Mouse (Mus musculus) adrenal gland, adult (tissue): Measurements from ENCODE around the gene Apold1.
A peak's percentile ranks its signal among the peaks of the same experiment; 100 is the strongest.

Experiments
- DNase-seq, 2 experiments: peaks; one replicate each; pipeline ENCODE4 v3.0.0; 2022 to 2023; ENCODE audit warnings: low spot score in 1 of 2; ENCODE audit not compliant: inconsistent age in 2 of 2

The Apold1 gene

DNA sequence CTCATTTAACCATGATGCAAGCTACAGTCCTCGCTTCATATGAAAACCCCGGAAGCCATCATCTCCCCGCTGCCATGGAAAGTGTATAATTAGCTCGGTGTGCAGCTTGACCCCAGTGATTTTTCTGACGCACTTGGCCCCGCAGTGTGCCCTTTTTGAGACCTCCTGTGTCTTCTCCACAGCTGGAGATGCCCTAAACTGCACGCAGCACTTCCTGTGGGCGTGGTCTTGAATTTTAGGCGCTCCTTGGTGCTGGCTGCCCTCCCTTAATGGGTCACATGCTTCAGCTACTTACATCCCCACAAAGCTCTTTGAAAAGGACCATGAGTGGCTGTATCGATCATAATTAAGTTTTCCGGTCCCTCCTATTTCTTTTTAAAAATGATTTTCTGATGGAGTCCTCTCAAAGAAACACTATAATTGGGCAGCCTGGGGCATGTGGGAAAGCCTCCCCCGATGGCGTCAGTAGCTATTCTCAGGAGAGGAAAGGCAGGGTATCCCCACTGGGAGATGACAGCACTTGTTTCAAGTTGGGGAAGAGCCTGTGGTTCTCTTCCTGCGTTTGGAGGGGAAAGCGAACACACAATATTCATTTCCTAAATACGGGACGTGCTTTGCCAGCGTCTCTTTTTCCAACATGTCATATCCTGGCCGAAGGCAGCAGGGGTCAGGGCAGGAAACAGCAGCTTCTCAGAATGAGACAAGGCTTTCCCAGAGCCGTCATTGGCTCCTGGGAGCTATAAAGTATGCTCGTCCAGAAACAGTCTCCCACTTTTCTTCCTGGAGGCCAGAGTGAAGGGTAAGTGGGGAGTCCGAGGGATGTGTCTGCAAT, at the start of gene Apold1:
Apold1 (plus strand) TSS at position 488 of the 832 bp plus-strand sequence.
- DNase-seq, result peak; percentile 46 to 63

DNA sequence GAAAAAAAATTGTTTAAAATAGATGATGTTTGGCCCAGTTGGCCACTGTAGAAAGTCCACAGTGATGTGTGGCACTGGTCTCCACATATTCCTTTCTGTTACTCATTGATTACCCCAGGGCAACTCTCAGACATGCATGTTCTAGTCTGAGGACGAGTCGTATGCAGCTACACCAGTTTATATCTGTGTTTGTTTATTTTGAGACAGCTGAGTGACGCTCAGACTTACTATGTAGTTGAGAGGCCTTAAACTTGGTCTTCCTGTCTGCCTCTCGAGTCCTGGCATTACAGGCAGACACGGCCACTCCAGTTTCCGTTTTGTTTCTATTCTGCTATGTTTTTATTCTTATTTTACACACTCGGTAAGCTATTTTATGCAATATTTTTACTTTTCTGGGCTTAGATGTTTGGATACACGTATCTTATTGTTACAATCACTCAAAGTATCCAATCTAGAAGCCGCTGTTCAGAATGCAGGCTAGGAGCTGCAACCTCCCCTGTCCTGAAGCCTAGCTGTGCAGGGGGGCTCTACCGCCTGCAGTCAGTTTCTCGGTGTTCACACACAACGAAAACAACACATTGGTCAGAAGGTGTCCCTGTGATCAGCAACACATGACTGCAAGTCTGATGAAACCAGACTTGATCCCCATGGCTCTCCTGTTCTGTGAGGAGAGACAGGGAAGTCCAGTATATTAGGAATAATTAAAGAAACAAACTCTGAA, 48.9 kb upstream of the Apold1 start:
- no peak for DNase-seq

DNA sequence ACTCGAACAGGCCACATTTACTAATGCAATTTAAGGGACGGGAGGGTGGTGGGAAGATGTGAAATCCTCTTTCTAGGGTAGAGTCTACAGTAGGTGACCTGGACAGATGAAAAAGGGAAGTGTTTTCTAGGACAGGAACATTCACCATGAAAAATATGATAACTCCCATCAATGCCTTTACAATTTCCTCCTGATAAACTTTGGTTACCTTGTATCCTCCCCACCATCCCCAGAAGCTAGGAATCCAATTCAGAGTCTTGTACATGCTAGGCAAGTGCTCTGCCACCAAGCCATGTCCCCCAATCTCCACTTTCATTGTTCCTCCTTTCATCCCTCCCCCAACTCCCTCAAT, 48.3 kb upstream of the Apold1 start:
- DNase-seq, result no peak

DNA sequence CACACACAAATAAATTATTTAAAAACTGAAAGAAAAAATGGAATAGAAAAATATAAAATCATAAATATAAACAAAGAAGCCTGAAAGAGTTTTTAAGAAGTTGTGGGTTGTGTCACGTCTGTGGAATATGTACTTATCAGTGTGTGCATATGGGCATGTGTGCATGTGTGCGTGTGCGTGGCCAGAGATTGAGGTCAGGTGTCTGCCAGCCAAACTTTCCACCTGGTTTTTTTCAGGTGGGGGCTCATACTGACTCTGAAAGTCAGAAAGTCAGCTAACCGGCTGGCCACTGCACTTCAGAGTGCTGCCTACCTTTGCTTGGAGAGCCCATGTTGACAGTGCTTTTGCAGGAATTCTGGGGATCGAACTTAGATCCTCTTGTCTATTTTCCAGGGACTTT, 47.2 kb upstream of the Apold1 start:
- DNase-seq, result no peak

DNA sequence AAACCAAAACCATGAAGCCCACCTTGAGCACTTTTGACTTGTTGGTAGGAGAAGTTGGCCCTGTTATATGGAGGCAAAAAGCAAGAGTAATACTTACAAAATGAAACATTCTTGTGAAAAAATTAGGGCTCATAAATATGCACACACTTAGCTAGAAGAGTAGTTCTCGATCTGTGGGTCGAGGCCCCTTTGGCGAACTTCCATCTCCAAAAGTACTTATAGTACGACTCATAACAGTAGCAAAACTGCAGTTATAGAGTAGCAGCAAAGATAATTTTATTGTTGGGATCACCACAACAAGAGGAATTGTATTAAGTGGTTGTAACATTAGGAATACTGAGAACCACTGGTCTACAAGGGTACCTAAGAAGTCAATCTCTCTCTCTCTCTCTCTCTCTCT, 41.7 kb upstream of the Apold1 start:
- DNase-seq, result no peak

GRCm38 (mm10) chr6:134943759-134944407, 37.6 kb upstream of the Apold1 start:
- peak in 1 of 2 experiments; percentile 48 for DNase-seq

- DNase-seq, result no peak
Measured at GRCm38 (mm10) chr6:134946054-134946453, 35.5 kb upstream of the Apold1 start.

GRCm38 (mm10) chr6:134946858-134947257, 34.7 kb upstream of the Apold1 start:
- no peak for DNase-seq

DNA sequence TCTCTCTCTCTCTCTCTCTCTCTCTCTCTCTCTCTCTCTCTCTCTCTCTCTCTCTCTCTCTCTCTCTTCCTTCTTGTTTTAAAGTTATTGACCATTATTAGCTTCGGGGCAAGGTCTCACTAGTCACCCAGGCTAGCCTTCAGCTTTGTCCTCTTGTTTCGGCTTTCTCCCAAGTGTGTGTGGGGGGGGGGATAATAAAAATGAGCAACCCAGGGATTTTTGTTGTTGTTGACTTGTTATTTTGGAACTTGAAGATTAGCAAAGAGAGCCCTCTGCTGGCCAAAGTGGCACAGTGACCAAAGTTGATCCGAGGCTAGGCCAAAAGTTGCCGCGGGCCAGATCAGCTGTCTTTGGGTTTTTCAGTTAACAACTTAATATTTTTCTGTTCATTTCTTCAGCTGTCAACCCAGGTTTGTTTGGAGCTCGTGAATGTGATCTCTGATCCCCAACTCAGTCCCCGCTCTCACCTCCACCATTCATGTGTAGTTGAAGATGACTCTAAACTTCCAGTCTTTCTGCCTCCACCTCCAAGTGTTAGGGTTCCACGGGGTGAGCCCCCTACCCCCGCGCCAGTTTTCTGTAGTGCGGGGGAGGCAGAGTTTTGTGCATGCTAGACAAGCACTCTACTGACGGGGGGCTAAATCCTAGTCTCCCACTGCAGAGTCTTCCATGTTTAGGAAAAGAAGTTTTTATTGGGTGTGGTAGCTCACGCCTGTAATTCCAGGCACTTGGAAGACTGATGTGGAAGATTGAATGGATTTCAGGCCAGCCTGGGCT, 34.0 kb upstream of the Apold1 start:
- DNase-seq, result peak; percentile 50 to 87

DNA sequence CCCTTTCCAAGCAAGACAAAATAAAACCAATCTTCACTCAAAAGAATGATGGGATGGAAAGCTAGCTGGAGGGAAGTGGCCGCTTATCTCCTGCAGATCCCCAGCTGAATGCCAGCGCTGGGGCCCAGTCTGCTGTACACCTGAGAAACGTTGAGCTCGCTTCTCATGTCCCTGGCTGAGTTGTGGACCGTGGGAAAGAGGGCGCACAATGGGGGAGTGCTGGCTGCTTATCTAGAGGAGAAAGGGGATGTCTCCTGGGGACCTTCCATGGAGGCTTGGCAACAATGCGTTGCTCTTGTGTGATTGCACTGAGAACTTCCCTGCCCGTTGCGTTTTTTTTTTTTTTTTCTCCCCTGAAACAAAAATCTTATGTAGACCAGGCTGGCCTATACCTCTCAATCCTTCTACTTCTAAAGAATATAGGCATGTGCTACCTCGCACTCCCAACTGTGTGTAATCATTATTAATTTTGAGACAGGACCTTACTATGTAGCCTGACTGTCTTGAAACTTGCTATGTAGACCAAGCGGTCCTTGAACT, 32.9 kb upstream of the Apold1 start:
- no peak for DNase-seq

- DNase-seq, result no peak
Measured at GRCm38 (mm10) chr6:134949241-134949640, 32.3 kb upstream of the Apold1 start.

GRCm38 (mm10) chr6:134951364-134951763, 30.2 kb upstream of the Apold1 start:
- DNase-seq, result no peak

DNA sequence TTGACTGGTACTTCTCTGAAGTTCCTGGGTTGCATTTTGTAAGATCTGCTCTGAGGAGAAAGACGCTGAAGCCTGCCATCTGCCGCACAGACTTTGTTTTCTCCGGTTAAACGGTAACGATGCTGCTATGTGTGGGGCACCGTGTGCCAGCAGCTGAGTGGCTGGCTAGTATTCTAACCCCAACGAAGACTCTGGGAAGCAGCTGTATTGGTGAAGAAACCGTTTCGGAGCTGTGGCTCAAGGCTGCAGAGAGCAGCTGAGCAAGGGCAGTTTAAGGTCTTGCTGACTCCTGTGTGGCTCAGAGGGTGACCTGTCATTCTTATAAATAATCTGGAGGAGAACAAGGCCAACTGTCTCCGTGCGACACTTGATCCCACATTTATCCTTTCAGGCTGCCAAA, 27.5 kb upstream of the Apold1 start:
- peak; percentile 64 to 89 for DNase-seq

DNA sequence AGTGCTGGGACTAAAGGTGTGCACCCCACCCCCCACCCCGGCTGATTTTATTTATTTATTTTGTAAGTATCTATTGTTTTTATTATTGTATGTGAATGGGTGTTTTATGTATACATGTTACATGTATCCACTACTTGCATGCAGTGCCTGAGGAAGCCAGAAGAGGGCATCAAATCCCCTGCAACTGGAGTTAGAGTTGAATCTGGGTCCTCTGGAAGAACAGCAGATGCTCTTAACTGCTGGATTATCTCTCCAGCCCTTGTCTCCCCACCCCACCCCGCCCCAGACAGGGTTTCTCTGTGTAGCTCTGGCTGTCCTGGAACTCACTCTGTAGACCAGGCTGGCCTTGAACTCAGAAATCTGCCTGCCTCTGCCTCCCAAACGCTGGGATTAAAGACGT, 25.1 kb upstream of the Apold1 start:
- DNase-seq, result no peak

- DNase-seq, result no peak
Measured at GRCm38 (mm10) chr6:134961286-134961685, 20.2 kb upstream of the Apold1 start.

GRCm38 (mm10) chr6:134961858-134962517, 19.5 kb upstream of the Apold1 start:
- peak in 1 of 2 experiments; percentile 74 for DNase-seq

DNA sequence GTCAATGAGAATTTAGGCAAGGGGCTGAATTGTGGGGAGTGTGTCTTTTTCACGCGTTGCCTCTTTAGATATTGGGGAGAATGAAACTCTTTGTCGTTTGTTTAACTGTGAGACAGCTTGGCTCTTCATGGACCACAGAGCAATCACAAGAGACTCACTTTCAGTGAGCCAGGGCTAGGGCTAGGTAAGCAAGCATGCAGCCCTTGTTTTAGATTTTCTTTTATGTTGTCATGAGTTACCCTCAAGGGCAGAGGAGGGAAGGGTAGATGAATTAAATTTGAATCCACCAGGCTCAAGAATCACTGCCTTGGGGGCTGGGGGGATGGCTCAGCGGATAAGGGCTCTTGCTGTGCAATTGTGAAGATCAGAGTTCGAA, 19.0 kb upstream of the Apold1 start:
- no peak for DNase-seq

DNA sequence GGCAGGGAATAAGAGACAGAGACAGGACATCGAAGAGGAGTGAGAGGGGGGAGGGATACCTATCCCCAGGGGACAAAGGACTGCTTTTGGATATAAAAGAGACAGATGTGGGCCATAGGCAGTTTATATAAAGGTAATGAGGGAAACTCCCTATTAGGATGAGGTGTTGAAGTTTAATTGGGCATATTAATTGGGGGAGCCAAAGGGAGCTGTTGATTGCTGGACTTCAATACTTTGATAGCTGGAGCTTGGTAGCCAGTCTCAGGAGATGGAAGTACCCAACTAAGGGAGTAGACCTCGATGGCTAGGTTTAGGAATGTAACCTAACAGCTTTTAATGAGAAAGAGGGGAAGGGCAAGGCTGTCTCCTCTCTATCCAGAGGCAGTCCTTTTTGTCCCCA, 17.6 kb upstream of the Apold1 start:
- no peak for DNase-seq

DNA sequence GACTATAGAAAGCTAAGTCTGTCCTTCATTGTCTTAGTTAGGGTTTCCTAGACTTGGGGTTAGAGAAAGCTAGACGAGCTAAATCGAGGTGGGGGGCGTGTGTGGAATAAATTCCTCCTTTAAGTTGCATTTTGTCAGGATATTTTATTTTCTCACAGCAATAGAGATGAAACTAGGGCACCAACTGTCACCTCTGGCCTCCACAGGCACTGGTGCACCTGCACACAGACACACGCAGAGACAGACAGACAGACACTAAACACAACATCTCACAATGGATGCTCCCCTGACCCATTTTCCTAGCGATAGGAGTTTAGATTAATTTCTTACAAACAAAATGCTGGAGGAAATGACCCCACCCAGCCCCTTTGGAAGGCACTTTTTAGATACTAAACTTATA, 14.8 kb upstream of the Apold1 start:
- no peak for DNase-seq

GRCm38 (mm10) chr6:134968326-134968725, 13.2 kb upstream of the Apold1 start:
- no peak for DNase-seq
